Mouse (Mus musculus) forebrain, embryonic 15.5 days (tissue): ENCODE results near the gene Gm42688. TPM values are rescaled to one million over a fixed set of nuclear protein-coding genes. Genes with fewer than 3 reads are reported as not detected.
A peak's percentile ranks its signal among the peaks of the same experiment; 100 is the strongest.

ENCODE experiments used
- ATAC-seq: fragments of 200-750 bp; cut with Nextera tagmentation; replicated peaks from 2 replicates; pipeline ENCODE4 v1.8.0; 2017; ENCODE audit warnings: mild to moderate bottlenecking, moderate TSS enrichment, moderate library complexity
- H3K27ac ChIP-seq: fragments of 300-500 bp; sonication (generic); replicated peaks from 2 replicates; pipeline ENCODE4 v1.5.1; 2015; ENCODE audit warnings: mild to moderate bottlenecking, inconsistent platforms
- H3K27me3 ChIP-seq: fragments of 300-500 bp; sonication (generic); 2 replicates; pipeline ENCODE4 v1.6.1; 2015; ENCODE audit warnings: inconsistent platforms
- H3K36me3 ChIP-seq: fragments of 300-500 bp; sonication (generic); 2 replicates; pipeline ENCODE4 v1.6.1; 2015; ENCODE audit warnings: mild to moderate bottlenecking, inconsistent platforms
- H3K4me1 ChIP-seq: fragments of 300-500 bp; sonication (generic); 2 replicates; pipeline ENCODE4 v1.6.1; 2015; ENCODE audit warnings: inconsistent platforms
- H3K4me2 ChIP-seq: fragments of 300-500 bp; sonication (generic); replicated peaks from 2 replicates; pipeline ENCODE4 v1.6.1; 2015; ENCODE audit warnings: mild to moderate bottlenecking, inconsistent platforms
- H3K4me3 ChIP-seq: fragments of 300-500 bp; sonication (generic); 2 replicates; pipeline ENCODE4 v1.5.1; 2015; ENCODE audit warnings: mild to moderate bottlenecking, inconsistent platforms
- H3K9ac ChIP-seq: fragments of 300-500 bp; sonication (generic); replicated peaks from 2 replicates; pipeline ENCODE4 v1.6.1; 2015; ENCODE audit warnings: mild to moderate bottlenecking, inconsistent platforms
- H3K9me3 ChIP-seq: fragments of 300-500 bp; sonication (generic); 2 replicates; pipeline ENCODE4 v1.6.1; 2016; ENCODE audit warnings: inconsistent platforms
- WGBS: fragments of 180-500 bp; shearing (Covaris S2); methylation state at CpG from one replicate; pipeline ENCODE4 v1.1.7; 2015; ENCODE audit warnings: mixed read lengths; 5-methylcytosine and 5-hydroxymethylcytosine counted together
- polyA plus RNA-seq: library from polyadenylated mRNA; unstranded; fragments of >200 nt; fragmentation: Nextera tagmentation; extraction: Ambion mirVana; gene quantifications from 2 replicates; pipeline ENCODE4 v1.2.1, GENCODE M21; 2015

Gene Gm42688
- polyA plus RNA-seq, 1 experiment from 2014 or later, result 4.3 TPM

DNA sequence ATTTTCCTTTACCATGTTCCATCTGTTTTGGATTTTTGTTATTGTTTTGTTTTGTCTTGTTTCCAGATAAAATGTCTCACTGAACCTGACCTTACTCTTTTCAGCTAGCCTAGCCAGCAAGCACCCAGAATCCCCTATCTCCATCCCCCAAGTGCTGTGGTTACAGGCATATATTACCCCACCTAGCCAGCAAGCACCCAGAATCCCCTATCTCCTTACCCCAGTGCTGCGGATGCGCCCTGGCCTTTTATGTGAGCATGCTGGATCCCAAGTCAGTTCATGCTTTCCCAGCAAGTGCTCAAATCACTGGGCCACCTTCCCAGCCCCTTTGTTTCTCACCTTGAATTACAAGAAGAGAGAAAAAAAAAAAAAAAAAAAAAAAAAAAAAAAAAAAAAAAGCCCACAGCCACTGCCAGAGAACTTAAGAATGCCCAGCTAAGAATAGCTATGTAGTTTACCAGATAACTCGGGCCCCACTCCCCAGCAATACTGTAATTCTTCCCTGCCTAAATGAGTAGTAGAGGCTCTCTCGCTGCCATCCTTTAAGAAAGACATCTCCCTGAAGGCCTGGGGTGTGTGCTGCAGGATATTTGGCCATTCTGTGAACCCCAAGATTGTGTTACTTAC lies 10.2 kb downstream of the Gm42688 start:
- Histone ChIP-seq H3K4me2 (no peak overlapping the region), H3K27me3 (no peaks in the 10 kb centered on the region), H3K9me3 (no peaks in the 10 kb centered on the region), H3K27ac (no peak overlapping the region), H3K9ac (no peak overlapping the region), H3K4me3 (no peak overlapping the region), H3K36me3 (peaks cover 4% of the 10 kb centered on the region; the same call in 1 of the 2 replicates), H3K4me1 (peaks cover 39% of the 10 kb centered on the region)
- WGBS, result 97% methylated on average over 4 of the region's 4 CpGs
- ATAC-seq, result no peak

DNA sequence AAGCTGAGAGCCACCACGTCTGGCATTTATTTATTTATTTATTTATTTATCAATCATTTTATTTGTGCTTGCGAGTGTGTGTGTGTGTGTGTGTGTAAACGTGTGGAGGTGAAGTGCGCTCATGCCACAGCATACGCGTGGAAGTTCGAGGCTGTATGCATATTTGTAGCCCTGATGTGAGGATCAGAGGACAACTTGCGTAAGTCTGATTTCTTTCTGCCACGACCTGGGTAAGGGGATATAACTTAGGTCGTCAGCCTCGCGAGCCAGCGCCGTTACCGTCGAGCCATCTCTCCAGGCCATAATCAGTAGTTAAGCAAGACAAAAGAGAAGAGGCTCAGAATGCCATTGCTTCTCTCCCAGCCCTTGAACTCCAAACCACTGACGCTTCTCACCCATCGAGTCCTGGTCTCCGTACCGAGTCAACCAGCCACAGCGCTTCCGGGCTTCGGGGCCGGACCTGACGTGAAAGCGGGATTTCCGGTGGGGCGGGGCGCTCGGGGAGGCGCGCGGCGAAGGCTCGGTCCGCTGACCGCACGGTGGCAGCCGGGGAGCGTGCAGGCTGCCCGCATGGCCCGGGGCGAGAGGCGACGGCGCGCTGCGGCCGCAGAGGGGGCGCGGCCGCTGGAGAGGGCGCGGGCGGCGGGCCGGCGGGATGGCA lies 13.7 kb downstream of the Gm42688 start, which contains the start of gene Mogs:
Gene Mogs, plus strand, starts transcription at position 486 of the 661 bp plus-strand sequence.
- H3K9ac ChIP-seq, result peak within 1 kb of the TSS; percentile 81
- H3K27me3 ChIP-seq, result no peaks in the 10 kb centered on the region
- 1% methylated on average over 43 of the region's 58 CpGs for WGBS
- peak within 1 kb of the TSS; percentile 79 for H3K27ac ChIP-seq
- H3K36me3 ChIP-seq, result peaks cover 29% of the 10 kb centered on the region; the same call in 1 of the 2 replicates
- ATAC-seq, result peak; percentile 90
- peak within 1 kb of the TSS; percentile 97 for H3K4me2 ChIP-seq
- peaks cover 40% of the 10 kb centered on the region for H3K4me1 ChIP-seq
- peak within 1 kb of the TSS; percentile 77 for H3K4me3 ChIP-seq
- H3K9me3 ChIP-seq, result no peaks in the 10 kb centered on the region

DNA sequence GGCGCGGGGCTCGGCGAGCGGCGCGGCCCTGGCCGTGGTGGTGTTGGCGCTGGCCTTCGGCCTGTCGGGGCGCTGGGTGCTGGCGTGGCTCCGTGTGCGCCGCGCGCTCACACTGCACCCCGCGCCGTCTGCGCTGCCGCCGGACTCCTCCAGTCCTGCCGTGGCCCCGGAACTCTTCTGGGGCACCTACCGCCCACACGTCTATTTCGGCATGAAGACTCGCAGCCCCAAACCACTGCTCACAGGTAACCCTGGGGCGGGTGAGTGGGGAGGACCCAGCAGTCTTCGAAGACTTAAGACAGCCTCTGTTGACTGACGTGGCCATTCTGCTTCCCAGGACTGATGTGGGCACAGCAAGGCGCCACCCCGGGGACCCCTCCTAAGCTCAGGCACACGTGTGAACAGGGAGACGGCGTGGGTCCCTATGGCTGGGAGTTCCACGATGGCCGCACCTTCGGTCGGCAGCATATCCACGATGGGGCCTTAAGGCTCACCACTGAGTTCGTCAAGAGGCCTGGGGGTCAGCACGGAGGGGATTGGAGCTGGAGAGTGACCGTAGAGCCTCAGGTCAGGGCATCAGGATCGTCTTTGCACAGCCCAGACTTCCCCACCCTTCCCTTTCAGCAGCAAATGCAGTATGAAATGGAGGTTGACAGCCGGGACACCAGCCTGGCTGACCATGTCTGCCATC lies 14.4 kb downstream of the Gm42688 start:
- Histone ChIP-seq H3K9me3 (no peaks in the 10 kb centered on the region), H3K9ac (peak overlapping the region; percentile 81), H3K27me3 (no peaks in the 10 kb centered on the region), H3K36me3 (peaks cover 26% of the 10 kb centered on the region; the same call in 1 of the 2 replicates), H3K4me2 (peak overlapping the region; percentile 97), H3K4me3 (peak overlapping the region; percentile 77), H3K27ac (peak overlapping the region; percentile 79), H3K4me1 (peaks cover 44% of the 10 kb centered on the region)
- WGBS, result 1% methylated on average over 47 of the region's 48 CpGs
- peak; percentile 62 for ATAC-seq

GRCm38 (mm10) chr6:83116373-83117164 lies 15.2 kb downstream of the Gm42688 start:
- H3K4me3 ChIP-seq, result peak overlapping the region; percentile 77
- H3K36me3 ChIP-seq, result peaks cover 25% of the 10 kb centered on the region; the same call in 1 of the 2 replicates
- ATAC-seq, result no peak
- peaks cover 44% of the 10 kb centered on the region for H3K4me1 ChIP-seq
- WGBS, result 76% methylated on average over 11 of the region's 11 CpGs
- no peak overlapping the region for H3K27ac ChIP-seq
- H3K9ac ChIP-seq, result peak overlapping the region; percentile 81
- H3K4me2 ChIP-seq, result peak overlapping the region; percentile 97
- no peaks in the 10 kb centered on the region for H3K27me3 ChIP-seq
- no peaks in the 10 kb centered on the region for H3K9me3 ChIP-seq

DNA sequence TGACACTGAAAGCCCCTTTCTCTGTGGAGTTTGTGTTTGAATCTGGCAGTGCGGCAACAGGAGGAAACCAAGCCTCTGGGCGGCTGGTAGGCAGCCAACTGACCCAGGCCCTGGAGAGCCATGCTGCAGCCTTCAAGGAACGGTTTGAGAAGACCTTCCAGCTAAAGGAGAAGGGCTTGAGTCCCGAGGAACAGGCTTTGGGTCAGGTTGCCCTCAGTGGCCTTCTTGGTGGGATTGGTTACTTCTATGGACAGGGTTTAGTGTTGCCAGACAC lies 15.7 kb downstream of the Gm42688 start:
- no peak for ATAC-seq
- no peaks in the 10 kb centered on the region for H3K9me3 ChIP-seq
- peaks cover 25% of the 10 kb centered on the region; the same call in 1 of the 2 replicates for H3K36me3 ChIP-seq
- H3K4me3 ChIP-seq, result no peak overlapping the region
- no peaks in the 10 kb centered on the region for H3K27me3 ChIP-seq
- 84% methylated on average over 4 of the region's 4 CpGs for WGBS
- no peak overlapping the region for H3K4me2 ChIP-seq
- peaks cover 45% of the 10 kb centered on the region for H3K4me1 ChIP-seq
- H3K27ac ChIP-seq, result no peak overlapping the region
- H3K9ac ChIP-seq, result 0 out of 2 replicates have a peak overlapping the region, but pooled peaks have one; percentile 81

GRCm38 (mm10) chr6:83117616-83118015 lies 16.2 kb downstream of the Gm42688 start:
- Histone ChIP-seq H3K9ac (no peak overlapping the region), H3K4me2 (no peak overlapping the region), H3K4me3 (no peak overlapping the region), H3K27ac (no peak overlapping the region), H3K4me1 (peaks cover 51% of the 10 kb centered on the region), H3K9me3 (no peaks in the 10 kb centered on the region), H3K27me3 (no peaks in the 10 kb centered on the region), H3K36me3 (peaks cover 25% of the 10 kb centered on the region; the same call in 1 of the 2 replicates)
- no peak for ATAC-seq
- 91% methylated on average over 13 of the region's 13 CpGs for WGBS

GRCm38 (mm10) chr6:83118369-83118768 lies 17.0 kb downstream of the Gm42688 start:
- Histone ChIP-seq H3K36me3 (peaks cover 25% of the 10 kb centered on the region; the same call in 1 of the 2 replicates), H3K27ac (no peak overlapping the region), H3K4me3 (no peak overlapping the region), H3K4me2 (no peak overlapping the region), H3K4me1 (peaks cover 58% of the 10 kb centered on the region), H3K9me3 (no peaks in the 10 kb centered on the region), H3K27me3 (no peaks in the 10 kb centered on the region), H3K9ac (no peak overlapping the region)
- WGBS, result 85% methylated on average over 11 of the region's 11 CpGs
- ATAC-seq, result no peak

- Histone ChIP-seq H3K4me3 (peak overlapping the region; percentile 86; the same call in 1 of the 2 replicates), H3K4me1 (peaks cover 65% of the 10 kb centered on the region), H3K4me2 (peak overlapping the region; percentile 95; the same call in 1 of the 2 replicates), H3K9ac (0 out of 2 replicates have a peak overlapping the region, but pooled peaks have one; percentile 95), H3K36me3 (peaks cover 25% of the 10 kb centered on the region; the same call in 1 of the 2 replicates), H3K27me3 (no peaks in the 10 kb centered on the region), H3K27ac (no peak overlapping the region), H3K9me3 (no peaks in the 10 kb centered on the region)
- WGBS, result 83% methylated on average over 14 of the region's 14 CpGs
- ATAC-seq, result no peak
Measured at GRCm38 (mm10) chr6:83118825-83119733, 17.7 kb downstream of the Gm42688 start.

GRCm38 (mm10) chr6:83119734-83120051 lies 18.3 kb downstream of the Gm42688 start:
- ATAC-seq, result no peak
- Histone ChIP-seq H3K4me2 (peak overlapping the region; percentile 95), H3K9ac (peak overlapping the region; percentile 95), H3K4me3 (peak overlapping the region; percentile 86), H3K9me3 (no peaks in the 10 kb centered on the region), H3K27ac (peak overlapping the region; percentile 95; the same call in 1 of the 2 replicates), H3K27me3 (no peaks in the 10 kb centered on the region), H3K36me3 (peaks cover 25% of the 10 kb centered on the region; the same call in 1 of the 2 replicates), H3K4me1 (peaks cover 66% of the 10 kb centered on the region)
- 83% methylated on average over 7 of the region's 7 CpGs for WGBS

GRCm38 (mm10) chr6:83120930-83121862 lies 19.8 kb downstream of the Gm42688 start, which contains the start of gene Wbp1:
TSS of gene Wbp1 (minus strand) at chr6:83121559.
- H3K36me3 ChIP-seq, result peaks cover 25% of the 10 kb centered on the region; the same call in 1 of the 2 replicates
- H3K4me2 ChIP-seq, result peak within 1 kb of the TSS; percentile 95
- no peaks in the 10 kb centered on the region for H3K27me3 ChIP-seq
- H3K9ac ChIP-seq, result peak within 1 kb of the TSS; percentile 95
- H3K9me3 ChIP-seq, result no peaks in the 10 kb centered on the region
- peak; percentile 94 for ATAC-seq
- peak within 1 kb of the TSS; percentile 86 for H3K4me3 ChIP-seq
- under 1% methylated on average over 38 of the region's 38 CpGs for WGBS
- H3K27ac ChIP-seq, result peak within 1 kb of the TSS; percentile 95
- peaks cover 63% of the 10 kb centered on the region for H3K4me1 ChIP-seq
